Mouse (Mus musculus): ENCODE measurements around the gene Fam129b. TPM values are rescaled to one million over a fixed set of nuclear protein-coding genes. Genes with fewer than 3 reads are reported as not detected.

Fam129b gene
- total RNA-seq, 2 experiments from 2014 or later, result 30.8 to 35.5 TPM

DNA sequence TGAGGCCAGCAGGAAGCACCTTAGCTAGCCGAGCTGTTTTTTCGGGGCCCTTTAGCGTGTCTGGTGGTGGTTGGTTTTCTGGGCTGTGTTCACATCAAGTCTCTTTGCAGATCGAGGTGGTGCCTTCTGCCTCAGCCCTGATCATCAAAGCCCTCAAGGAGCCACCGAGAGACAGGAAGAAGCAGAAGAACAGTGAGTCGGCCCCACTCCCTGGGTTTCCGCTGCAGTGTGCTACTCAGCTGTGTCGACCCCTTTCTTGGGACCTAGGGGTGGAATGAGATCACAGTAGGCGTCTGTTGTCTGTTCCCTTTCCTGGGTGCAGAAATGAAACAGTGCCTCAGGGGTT is 86.9 kb downstream of the Fam129b start:
- DNase-seq (ENCODE audit: low spot score in 2 of 2), result no peak

DNA sequence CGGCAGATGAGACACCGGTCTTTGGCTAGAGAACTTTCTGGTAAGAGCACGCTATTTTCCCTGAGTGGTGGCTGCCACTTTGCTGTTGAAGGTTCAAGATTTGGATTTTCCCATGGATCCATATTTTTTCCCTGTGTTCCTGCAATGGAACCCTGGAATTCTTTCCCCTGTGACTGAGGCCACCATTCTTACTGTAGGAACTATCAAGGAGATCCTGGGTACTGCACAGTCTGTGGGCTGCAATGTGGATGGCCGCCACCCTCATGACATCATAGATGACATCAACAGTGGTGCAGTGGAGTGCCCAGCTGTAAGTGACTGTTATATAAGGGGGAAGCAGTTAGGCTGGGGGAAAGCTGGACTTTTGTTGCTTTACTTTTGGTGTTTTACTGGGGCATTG is 87.6 kb downstream of the Fam129b start:
- DNase-seq (ENCODE audit: low spot score in 2 of 2), result no peak

DNA sequence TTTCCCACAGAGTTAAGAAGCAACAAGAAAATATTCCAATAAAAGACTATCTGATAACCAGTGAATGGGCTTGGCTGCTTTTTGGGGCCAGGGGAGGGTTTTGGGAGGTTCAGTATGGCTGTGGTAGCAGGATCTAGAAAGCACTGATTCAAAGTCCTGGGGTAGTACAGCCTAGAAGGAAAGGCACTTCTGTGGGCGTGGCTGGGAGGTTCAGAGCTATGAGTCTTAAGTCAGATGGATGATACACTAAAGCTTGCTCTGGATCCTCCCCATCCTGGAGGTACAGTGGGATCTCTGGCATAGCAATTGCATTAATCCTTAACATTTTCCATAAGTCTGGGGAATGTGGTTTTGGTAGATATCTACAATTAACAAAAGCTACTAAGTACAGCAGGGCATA is 88.1 kb downstream of the Fam129b start:
- DNase-seq (ENCODE audit: low spot score in 2 of 2), result no peak

DNA sequence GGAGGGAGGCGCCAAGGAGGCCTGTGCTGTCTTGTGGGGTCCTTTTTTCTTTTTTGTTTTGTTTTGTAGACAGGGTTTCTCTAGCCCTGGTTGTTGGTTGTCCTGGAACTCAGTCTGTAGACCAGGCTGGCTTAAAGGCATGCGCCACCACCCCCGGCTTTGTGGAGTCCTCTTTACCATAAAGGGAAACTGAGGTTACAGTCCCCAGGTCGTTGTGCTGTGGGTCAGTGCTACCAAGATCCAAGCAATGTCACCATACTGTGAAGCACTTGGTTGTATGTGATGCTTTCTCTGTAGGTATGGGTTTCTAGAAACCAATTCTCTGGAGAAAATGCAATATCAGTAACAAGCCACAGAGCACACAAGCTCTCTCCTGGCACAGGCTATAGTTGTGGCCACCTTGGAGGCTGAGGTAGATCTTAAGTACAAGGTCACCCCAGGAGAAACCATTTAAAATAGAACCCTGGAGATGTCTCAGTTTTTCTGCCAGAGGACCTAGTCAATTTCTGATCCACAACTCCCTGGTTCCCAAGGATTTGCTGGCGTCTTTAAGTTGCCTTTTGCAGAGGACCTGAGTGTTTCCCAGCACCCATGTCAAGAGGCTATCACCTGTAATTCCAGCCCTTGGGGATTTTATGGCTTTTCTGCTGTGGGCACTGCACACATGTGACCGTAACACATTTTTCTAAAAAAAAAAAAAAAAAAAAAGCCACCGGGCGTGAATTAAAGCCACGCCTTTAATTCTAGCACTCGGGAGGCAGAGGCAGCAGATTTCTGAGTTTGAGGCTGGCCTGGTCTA is 88.9 kb downstream of the Fam129b start:
- DNase-seq (ENCODE audit: low spot score in 2 of 2), result no peak

DNA sequence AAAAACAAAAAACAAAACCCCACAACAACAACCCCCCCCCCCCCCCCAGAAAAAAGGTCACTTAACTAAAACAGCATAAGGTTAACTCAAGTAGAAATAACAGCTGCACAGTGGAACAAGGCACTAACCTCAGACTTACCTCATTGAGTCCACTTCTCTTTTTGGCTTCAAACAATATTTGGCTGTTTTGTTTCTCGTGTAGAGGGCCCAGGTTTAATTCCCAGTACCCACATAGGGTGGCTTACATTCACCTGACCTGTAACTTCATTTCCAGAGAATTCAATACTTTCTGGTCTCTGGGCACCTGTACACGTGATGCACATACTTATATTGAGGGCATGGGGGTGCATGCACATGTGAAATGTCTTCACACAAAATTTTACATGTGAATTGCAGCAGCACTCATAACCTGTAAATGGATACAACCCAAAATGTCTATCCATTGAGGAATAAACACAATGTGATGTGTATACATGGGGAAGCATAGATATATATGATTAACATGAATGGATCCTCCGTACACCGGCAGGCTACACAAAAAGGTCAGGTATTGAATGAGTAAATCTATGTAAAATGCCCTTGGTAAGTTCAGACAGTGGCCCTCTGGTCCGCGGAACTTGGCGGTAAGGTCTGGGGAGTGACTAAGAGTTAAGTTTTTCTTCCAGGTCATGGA is 89.7 kb downstream of the Fam129b start:
- DNase-seq (ENCODE audit: low spot score in 2 of 2), result no peak

DNA sequence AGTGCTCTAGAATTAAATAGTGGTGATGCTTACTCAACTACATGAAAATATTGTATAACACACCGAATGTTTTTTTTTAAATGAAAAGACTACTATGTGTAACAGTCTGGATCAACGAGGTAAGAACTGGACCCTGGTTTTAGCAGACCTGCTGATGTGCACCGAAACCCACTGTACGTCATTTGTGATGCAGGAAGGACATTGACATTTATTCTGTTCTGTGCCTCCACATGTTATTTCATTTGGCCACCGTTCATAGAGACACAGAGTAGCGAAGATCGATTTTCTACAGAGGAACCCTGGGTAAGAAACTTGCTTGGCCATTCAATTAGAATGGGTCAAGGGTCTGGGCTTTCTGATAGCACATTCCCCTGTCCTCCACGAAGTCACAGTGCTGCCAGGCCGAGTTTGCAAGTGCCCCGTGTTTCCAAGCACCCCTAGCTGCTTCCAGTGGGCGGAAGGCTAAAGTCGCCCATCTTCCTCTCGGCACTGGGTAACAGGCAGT is 90.3 kb downstream of the Fam129b start:
- DNase-seq (ENCODE audit: low spot score in 2 of 2), result no peak

DNA sequence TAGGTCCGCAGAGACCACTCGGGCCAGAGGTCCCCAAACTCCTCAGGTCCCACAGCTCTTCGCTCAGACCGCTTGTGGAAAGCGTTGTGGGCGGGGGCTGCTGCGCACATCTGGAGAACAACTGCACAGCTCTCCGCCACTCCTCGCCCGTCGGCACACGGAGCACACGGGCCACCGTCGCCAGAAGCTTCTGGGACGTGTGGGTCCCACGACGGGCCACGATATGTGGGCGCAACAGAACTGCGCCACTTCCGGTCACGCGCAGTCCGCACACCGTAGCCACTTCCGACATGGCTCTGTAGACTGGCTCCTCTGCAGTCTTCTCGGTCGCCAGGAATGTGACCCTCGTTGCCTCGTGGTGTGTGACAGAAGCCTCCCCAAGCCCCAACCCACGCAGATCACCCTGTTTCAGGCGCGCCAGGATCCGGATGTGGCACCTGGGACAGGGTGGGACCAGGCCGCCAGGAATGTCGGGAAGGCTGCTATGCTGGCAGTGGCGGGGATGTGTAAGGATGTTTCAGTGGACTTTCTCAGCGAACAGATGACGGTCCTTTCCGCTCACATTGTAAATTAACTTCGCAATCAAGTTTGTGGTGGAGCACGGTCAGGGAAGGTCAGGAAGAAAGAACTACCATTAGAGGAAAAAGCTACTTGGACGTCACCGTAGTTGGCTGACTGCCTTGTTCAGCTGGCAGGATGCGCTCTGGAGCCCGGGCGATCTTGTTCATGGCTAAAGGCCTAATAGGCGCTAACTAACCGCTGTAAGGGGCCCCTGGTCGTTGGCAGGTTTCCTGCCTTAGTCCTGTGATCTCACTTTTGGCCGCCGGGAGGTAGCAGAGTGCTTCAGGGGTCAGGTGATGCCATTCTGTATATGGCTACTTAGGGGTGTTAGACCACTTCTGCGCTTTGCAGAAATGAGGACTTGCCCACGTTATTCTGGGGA is 91.0 kb downstream of the Fam129b start:
- peak; percentile 47 to 64 for DNase-seq (ENCODE audit: low spot score in 2 of 2)

DNA sequence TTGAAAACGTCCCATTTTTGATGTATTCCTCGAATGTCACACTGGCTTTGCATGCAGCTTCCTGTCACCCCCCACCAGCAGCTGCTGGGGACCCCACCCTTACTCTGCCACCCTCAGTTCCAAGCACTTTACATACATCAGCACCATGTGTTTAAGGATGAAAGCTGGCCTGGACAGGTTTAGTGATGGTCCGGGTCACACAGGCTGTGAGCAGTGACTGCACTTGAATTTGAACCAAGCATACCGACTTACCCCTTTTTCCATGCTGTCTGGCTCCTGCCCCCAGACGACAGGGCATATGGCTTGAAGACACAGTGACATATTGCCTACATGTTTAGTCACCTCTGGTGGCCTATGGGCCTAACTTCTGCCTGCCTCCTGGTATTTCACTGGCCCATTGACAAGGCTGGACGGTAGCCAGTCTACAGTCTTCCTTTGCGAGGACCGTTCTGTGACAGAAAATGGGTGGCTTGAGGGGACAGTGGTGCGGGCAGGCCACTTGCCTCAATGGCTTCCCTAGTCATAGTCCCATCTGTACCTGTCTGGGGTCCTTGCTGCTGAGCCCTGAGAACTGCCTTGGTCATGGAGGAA is 92.2 kb downstream of the Fam129b start:
- no peak for DNase-seq (ENCODE audit: low spot score in 2 of 2)

DNA sequence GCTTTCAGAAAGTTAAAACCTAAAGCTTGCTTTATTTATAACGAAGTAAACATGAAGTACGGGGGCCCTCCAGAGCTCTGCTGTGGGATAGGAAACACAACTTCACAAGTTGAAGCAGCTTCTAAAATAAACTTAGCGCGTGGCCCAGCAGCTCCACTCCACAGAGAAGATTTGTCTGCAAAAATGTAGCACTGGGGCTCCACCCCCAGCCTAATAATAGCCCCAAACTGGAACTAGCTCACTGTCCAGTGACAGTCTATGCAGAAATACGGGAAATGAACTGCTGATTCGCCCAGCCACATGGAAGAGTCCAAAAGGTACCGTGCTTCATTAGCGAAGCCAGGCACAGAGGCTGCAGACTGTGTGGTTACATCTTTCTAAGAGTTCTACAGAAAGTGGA is 93.4 kb downstream of the Fam129b start:
- DNase-seq (ENCODE audit: low spot score in 2 of 2), result no peak

DNA sequence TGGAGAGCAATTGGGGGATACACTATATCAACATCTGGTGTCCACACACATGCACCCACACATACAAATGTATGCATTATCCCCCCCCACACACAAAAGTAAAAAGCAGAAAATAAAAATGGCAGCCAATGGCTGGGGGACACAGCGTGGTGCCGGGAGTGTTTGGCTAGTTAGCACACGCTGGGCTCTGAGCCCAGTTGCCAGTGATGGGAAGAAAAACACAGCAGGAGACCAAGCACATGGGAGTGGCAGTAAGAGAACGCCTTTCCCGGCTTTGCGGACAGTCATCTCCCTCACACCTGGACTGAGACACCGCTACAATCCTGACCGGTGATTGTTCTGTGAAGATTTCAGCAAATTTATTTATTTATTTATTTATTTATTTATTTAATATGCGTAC is 95.3 kb downstream of the Fam129b start:
- no peak for DNase-seq (ENCODE audit: low spot score in 2 of 2)

DNA sequence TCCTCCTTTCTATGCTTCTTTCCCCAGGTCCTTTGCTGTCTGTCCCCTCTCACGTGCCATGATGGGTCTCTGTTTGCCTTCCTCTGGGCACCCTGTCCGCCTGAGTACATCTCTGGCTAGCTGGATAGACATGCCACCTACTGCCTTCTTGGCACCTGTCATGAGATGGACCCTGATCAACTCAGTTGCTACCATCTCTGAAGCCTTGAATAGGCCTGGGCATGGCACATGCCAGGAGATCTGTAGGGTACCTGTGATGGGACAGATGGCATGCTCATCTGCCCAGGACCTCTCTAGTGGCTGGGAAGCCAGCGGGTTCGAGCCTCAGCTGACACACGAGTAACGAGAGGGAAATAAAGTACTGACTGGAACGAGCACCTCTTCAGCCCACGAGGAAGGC is 98.3 kb downstream of the Fam129b start:
- DNase-seq (ENCODE audit: low spot score in 2 of 2), result no peak

Other genes with a start within 250 kb of the Fam129b start
- 100 to 1,000 TPM in 1 of 2 experiments, 10 to 100 TPM in 1; 97.4 to 103 TPM for gene Eng, start 229.5 kb upstream of the Fam129b start, total RNA-seq (2021)
- 10 to 100 TPM; 33.2 to 36.2 TPM for gene Fpgs, start 172.0 kb upstream of the Fam129b start, total RNA-seq (2021)
- gene Cdk9, start 163.0 kb upstream of the Fam129b start, total RNA-seq (2021), result 100 to 1,000 TPM; 102 to 105 TPM
- gene Sh2d3c, start 155.1 kb upstream of the Fam129b start, total RNA-seq (2021), result 10 to 100 TPM; 32.3 to 32.9 TPM
- under 1 TPM in 1 of 2 experiments, not detected in 1; 0.28 TPM for gene 6330409D20Rik, start 135.1 kb upstream of the Fam129b start, total RNA-seq (2021)
- gene Tor2a, start 118.9 kb upstream of the Fam129b start, total RNA-seq (2021), result 10 to 100 TPM; 31.5 to 36.5 TPM
- under 1 TPM in 1 of 2 experiments, not detected in 1; 0.23 TPM for gene Ttc16, start 100.5 kb upstream of the Fam129b start, total RNA-seq (2021)
- 1 to 10 TPM; 4.0 to 5.2 TPM for gene Ptrh1, start 100.3 kb upstream of the Fam129b start, total RNA-seq (2021)
- not detected for gene Cfap157, start 91.7 kb upstream of the Fam129b start, total RNA-seq (2021)
- 10 to 100 TPM; 42.5 to 48.7 TPM for gene Stxbp1, start 28.9 kb upstream of the Fam129b start, total RNA-seq (2021)
- gene Rpl12, start 85.4 kb downstream of the Fam129b start, total RNA-seq (2021), result 100 to 1,000 TPM; 274 to 283 TPM
- gene Lrsam1, start 85.5 kb downstream of the Fam129b start, total RNA-seq (2021), result 10 to 100 TPM; 23.7 to 26.5 TPM
- gene Slc2a8, start 106.0 kb downstream of the Fam129b start, total RNA-seq (2021), result 10 to 100 TPM; 19.7 to 20.4 TPM